Mouse (Mus musculus) kidney, postnatal 14 days (tissue): ENCODE data around the gene Irx6.
A peak's percentile ranks its signal among the peaks of the same experiment; 100 is the strongest.

Experiments used
- DNase-seq: peaks from one replicate; pipeline ENCODE4 v3.0.0; 2022; ENCODE audit warnings: mixed read lengths

The Irx6 gene

GRCm38 (mm10) chr8:92674244-92675128 lies at the start of gene Irx6:
Irx6 (plus strand) TSS chr8:92674288.
- DNase-seq: no peak

- DNase-seq: no peak
Measured at GRCm38 (mm10) chr8:92628711-92629650, 45.1 kb upstream of the Irx6 start.

GRCm38 (mm10) chr8:92633199-92633598 lies 40.9 kb upstream of the Irx6 start:
- no peak for DNase-seq

- DNase-seq: no peak
Measured at GRCm38 (mm10) chr8:92640820-92641219, 33.3 kb upstream of the Irx6 start.

GRCm38 (mm10) chr8:92646637-92647036 lies 27.5 kb upstream of the Irx6 start:
- peak; percentile 12 for DNase-seq

- DNase-seq: no peak
Measured at GRCm38 (mm10) chr8:92664207-92664606, 9.9 kb upstream of the Irx6 start.

- DNase-seq: no peak
Measured at GRCm38 (mm10) chr8:92670236-92670635, 3.9 kb upstream of the Irx6 start.

GRCm38 (mm10) chr8:92670656-92671195 lies 3.4 kb upstream of the Irx6 start:
- DNase-seq: no peak

- DNase-seq: no peak
Measured at GRCm38 (mm10) chr8:92671892-92672291, 2.2 kb upstream of the Irx6 start.

- DNase-seq: no peak
Measured at GRCm38 (mm10) chr8:92673101-92673500, 987 bp upstream of the Irx6 start.

GRCm38 (mm10) chr8:92673555-92674243 lies 389 bp upstream of the Irx6 start:
- peak; percentile 45 for DNase-seq

- peak; percentile 45 for DNase-seq
Measured at GRCm38 (mm10) chr8:92678407-92678806, 4.3 kb downstream of the Irx6 start.

- no peak for DNase-seq
Measured at GRCm38 (mm10) chr8:92697361-92697760, 23.3 kb downstream of the Irx6 start.

- DNase-seq: no peak
Measured at GRCm38 (mm10) chr8:92698411-92698810, 24.3 kb downstream of the Irx6 start.

GRCm38 (mm10) chr8:92699922-92700540 lies 25.9 kb downstream of the Irx6 start:
- DNase-seq: no peak

- peak; percentile 8 for DNase-seq
Measured at GRCm38 (mm10) chr8:92703375-92703774, 29.3 kb downstream of the Irx6 start.

- DNase-seq: no peak
Measured at GRCm38 (mm10) chr8:92706311-92706710, 32.2 kb downstream of the Irx6 start.

GRCm38 (mm10) chr8:92713286-92713685 lies 39.2 kb downstream of the Irx6 start:
- DNase-seq: no peak

- no peak for DNase-seq
Measured at GRCm38 (mm10) chr8:92717418-92717817, 43.3 kb downstream of the Irx6 start.

GRCm38 (mm10) chr8:92718057-92718456 lies 44.0 kb downstream of the Irx6 start:
- no peak for DNase-seq

- DNase-seq: peak; percentile 75
Measured at GRCm38 (mm10) chr8:92721266-92721935, 47.3 kb downstream of the Irx6 start.

- no peak for DNase-seq
Measured at GRCm38 (mm10) chr8:92721936-92722321, 47.8 kb downstream of the Irx6 start.
